Mouse (Mus musculus) adrenal gland, adult 2 months (tissue): ENCODE measurements around the gene 4930522H14Rik. TPM values are rescaled to one million over a fixed set of nuclear protein-coding genes. Genes with fewer than 3 reads are reported as not detected.
A peak's percentile ranks its signal among the peaks of the same experiment; 100 is the strongest.

ENCODE experiments used
- DNase-seq: peaks from one replicate; pipeline ENCODE4 v3.0.0; 2021
- polyA plus RNA-seq: library from polyadenylated mRNA; depleted of rRNA; stranded (reverse); fragments of >200 nt; gene quantifications from 2 replicates; pipeline ENCODE4 v1.2.3, GENCODE M21; 2012; rRNA removed
- total RNA-seq, 2 experiments: library from RNA; stranded (reverse); gene quantifications; 2 replicates each; pipeline ENCODE4 v1.2.3; 2021

The 4930522H14Rik gene
- total and polyA plus RNA-seq, 3 experiments = not detected

DNA sequence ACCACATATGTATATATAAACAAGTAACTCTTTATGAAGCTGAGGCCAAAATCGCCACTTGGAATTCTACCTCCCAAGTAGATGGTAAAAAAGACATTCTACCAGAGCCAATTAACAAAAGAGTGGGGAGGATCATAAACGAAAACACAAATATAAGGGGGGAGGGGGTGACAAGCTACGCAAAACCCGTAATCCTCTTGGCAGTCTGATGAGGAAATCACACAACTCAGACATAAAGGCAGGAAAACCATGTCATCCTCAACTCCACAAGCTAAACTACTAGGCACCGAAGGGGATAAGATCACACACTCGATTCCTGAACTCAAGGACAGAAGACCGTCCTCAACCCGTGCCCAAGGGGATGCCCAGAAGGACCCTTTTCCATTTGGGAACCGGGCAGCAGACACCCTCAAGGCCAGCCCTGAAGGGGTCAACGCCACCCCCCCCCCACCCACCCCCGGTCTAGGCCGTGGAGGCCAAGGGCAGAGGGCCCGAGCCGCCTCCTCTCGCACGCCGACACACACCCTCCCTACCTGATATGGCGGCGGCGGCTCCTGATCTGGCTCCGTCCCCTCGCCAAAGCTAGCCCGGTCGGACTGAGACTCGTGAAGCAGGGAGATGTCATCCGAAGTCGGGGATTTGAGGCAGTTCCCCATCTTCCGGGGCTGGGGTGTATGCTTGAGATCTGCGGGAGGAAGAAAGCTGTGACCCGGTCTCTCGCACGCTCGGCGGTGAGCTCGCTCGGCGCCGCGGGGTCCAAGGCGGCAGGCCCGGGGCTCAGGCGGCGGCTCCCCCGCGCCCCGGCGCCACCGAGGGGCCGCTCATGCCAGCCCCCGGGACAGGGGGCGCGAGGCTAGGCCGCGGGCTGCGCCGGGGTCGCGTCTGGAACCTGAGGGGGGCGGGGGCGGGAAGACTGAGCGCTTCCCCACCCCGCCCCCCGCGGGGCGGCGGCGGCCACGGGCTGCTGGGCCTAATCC is 55.2 kb downstream of the 4930522H14Rik start:
- DNase-seq = peak; percentile 75

DNA sequence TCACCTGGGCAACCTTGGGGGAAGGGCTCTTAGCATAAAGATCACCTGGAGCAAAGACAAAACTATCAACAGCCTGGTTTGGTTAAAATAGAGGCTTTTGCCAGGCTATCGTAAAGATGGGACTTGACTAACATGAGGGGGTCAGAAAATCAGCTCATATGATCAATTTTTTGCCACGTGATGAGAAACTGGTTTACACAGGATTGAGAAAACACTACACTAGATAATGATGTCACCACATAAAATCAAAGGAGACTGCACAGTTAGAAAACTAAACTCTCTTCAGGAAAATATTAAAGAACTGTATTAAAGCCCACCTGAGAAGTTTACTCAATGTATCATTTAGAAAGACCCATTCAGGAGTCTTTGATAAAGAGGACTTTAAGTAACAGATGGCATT is 56.0 kb downstream of the 4930522H14Rik start:
- DNase-seq = no peak

DNA sequence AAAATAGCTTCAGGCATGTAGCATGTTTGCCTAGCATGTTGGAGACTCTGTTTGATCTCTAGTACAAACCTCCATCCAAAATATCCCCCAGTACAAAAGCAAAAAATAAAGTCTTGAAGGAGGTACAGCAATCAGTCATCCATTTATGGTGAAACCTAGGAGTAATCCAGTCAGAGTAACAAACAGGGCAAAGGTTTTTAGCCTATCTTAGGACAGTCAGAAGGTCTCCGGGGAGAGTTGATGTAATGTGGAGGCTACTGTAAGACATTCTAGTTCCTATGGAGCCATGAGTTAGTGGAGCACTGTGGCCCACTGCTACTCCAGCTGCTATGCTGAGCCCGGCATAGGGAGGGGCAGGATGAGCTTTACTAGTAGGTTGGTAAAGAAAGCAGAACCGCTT is 58.5 kb downstream of the 4930522H14Rik start:
- DNase-seq = no peak

DNA sequence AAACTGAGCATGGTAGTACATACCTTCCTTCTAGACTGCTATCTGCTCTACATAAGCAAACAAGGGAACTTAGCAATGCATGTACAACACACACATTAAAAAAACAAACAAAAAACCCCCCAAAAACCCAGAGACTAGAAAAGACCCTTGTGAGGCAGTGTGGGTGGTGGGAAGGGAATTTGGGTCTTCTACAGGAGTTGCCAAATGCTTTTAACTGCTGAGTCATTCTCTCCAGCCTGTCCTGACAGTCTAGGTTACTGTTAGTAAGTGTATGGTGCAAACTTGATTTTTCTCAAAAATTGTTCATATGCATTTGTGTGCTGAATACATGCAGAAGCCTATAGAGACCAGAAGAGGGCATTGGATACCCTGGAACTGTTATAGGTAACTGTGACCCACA is 59.5 kb downstream of the 4930522H14Rik start:
- DNase-seq = peak; percentile 38

DNA sequence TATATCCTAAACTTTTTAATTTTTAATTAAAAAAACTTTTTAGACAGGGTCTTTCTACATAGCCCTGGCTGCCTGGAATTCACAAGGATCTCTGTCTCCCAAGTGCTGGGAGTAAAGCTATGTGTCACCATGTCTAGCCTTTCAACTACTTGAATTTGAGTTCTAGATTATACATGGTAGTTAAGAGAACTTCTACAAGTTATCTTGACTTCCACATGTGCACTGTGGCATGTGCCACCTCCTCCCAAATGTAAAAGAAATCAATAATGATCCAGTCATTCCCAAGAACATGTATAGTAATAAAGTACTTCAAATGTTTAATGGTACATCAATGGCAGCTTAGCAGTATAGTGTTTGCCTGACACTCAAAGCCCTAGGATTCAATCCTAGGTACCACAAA is 63.4 kb downstream of the 4930522H14Rik start:
- no peak for DNase-seq

DNA sequence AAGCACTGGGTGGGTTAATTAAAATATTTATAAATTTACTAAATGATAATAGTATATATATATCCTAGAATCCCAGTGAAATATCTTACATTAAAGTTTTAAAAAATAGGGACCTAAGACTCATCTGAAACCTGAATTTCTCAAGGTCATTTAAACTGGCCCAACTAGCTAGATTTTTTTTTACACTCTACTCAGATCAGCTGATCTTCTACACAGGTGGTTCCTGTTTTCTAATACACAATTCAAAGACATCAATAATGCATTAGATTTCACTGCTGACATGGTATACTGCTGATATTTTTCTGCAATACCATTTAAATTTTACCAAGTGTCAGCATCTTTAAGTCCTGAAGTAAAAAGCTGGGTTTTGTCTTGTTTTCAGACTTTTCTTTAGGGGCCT is 67.2 kb downstream of the 4930522H14Rik start:
- no peak for DNase-seq

DNA sequence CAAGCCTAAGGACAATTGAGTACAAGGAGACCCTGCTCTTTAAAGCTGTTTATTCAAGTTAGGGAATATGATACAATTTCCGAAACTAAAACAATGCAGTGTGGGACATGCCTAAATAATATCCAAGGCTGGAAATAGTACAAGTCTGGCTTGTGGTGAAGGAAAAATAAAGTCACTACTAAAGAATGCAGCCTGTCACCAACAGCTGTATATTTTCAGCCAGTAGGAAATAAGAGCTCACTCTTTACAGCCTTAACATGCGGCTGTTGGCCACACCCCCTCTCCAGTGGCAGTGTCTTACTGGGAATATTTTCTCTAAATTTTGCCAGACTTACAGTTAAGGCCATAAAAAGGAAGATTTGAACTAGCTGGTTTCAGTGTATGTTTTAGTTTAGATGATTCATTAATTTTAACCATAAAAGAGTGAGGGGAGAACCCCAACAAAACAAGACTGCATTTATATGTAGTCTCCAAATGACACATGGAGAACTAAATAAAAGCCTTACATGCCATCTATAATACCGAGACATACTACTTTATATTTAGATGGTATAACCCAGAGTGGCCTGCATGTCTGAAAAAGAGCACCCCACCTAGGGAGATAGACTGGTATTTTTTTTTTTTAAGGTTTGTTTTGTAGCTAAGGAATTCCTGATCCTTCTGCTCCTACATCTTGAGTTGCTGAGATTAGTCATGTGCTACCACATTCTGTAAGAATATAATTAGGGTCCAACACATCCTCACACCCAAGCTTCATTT is 70.5 kb downstream of the 4930522H14Rik start:
- no peak for DNase-seq

DNA sequence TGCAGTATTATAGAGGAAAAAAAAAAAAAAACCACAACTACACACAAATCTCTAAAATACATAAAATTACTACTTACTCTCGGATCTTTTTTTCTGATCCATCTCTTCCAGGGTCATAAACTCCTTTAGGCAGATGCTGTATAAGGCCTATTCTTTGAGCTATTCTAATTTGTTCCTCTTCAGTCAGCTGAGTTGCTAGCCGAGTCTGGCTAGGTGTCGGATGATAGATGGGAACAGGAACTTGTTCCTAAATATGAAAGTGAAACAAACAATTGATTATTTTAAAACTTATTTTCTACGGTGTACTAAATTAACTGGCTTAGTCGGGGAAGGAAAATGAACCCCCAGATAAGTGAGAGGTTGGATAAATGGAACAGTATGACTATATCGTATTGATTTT is 74.3 kb downstream of the 4930522H14Rik start:
- no peak for DNase-seq

Other genes starting within 250 kb of the 4930522H14Rik start
- gene Ttc39a, start 124.7 kb downstream of the 4930522H14Rik start, total RNA-seq = 1 to 10 TPM; 3.4 to 8.7 TPM
- gene Ttc39a, start 124.7 kb downstream of the 4930522H14Rik start, polyA plus RNA-seq = 8.6 and 8.8 TPM in 2 replicates
- 100 to 1,000 TPM; 184 to 288 TPM for gene Rnf11, start 46.6 kb downstream of the 4930522H14Rik start, total RNA-seq
- 159 and 246 TPM in 2 replicates for gene Rnf11, start 46.6 kb downstream of the 4930522H14Rik start, polyA plus RNA-seq
- 100 to 1,000 TPM in 1 of 2 experiments, 10 to 100 TPM in 1; 43.6 to 115 TPM for gene Cdkn2c, start 135.9 kb upstream of the 4930522H14Rik start, total RNA-seq
- gene Cdkn2c, start 135.9 kb upstream of the 4930522H14Rik start, polyA plus RNA-seq = 17.4 and 17.6 TPM in 2 replicates
- gene Faf1, start 145.3 kb upstream of the 4930522H14Rik start, total RNA-seq = 10 to 100 TPM; 24.8 to 31.1 TPM
- 6.8 and 9.7 TPM in 2 replicates for gene Faf1, start 145.3 kb upstream of the 4930522H14Rik start, polyA plus RNA-seq